Mouse (Mus musculus) bone marrow macrophage, adult 2 months (primary cell): ENCODE data around the gene Rhbdf2.

Experiments
- CTCF ChIP-seq: IDR thresholded peaks from 2 replicates; pipeline ENCODE4 v1.5.1; 2012; ENCODE audit warnings: low read depth, mild to moderate bottlenecking, low read length, moderate library complexity
- POLR2A ChIP-seq: IDR thresholded peaks from 2 replicates; pipeline ENCODE4 v1.6.1; 2012; ENCODE audit warnings: mild to moderate bottlenecking, low read depth, low read length, borderline replicate concordance

DNA sequence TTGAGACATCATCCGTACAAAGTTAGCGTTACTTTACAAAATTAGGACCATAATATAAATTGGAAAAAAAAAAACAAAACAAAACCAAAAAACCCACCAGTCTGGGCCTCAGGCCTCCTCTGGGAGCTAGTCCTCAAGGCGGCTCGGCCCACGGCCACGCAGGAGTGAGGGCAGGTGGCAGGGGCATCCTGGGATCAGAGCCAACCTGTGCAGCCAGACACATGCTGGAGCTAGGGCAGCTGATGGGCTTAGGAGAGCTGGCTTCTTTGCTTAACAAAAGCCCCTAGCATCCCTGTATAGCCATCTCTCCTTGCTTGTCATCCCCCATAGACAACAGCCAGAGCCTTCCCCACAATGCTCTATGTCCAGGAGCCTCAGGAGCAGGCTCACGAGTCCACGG is 28.6 kb downstream of the Rhbdf2 start:
- TF ChIP-seq CTCF (no peak), POLR2A (no peak)
